Mouse (Mus musculus) megakaryocyte-erythroid progenitor cell, adult 5-6 weeks (primary cell): ENCODE results near the gene Pecr. TPM values are rescaled to one million over a fixed set of nuclear protein-coding genes. Genes with fewer than 3 reads are reported as not detected.
A peak's percentile ranks its signal among the peaks of the same experiment; 100 is the strongest.
"Not testable (repeated sequence)": the region's sequence is repeated elsewhere in the genome, so short reads cannot be mapped to it uniquely, and the experiment has no call there.

Source experiments
- ATAC-seq: replicated peaks from 2 replicates; pipeline ENCODE4 v1.8.0; 2016; ENCODE audit warnings: mild to moderate bottlenecking, inconsistent platforms; ENCODE audit not compliant: severe bottlenecking, poor library complexity, low FRiP score, low TSS enrichment
- total RNA-seq, 2 experiments: library from RNA; stranded (forward) in 1 of 2; stranded (reverse) in 1 of 2; fragments of 200-1000, 215-1000 nt in 1 of 2; fragments of >200 nt in 1 of 2; fragmentation: Nextera tagmentation in 1 of 2; gene quantifications; 2 replicates each; pipeline ENCODE4 v1.2.3; 2014 to 2017

Gene Pecr
- total RNA-seq, 2 experiments from 2014 or later, result 18.1 to 23.8 TPM

GRCm38 (mm10) chr1:72291421-72291820 lies 7.3 kb upstream of the Pecr start:
- no peak for ATAC-seq

GRCm38 (mm10) chr1:72290896-72291295 lies 6.8 kb upstream of the Pecr start:
- ATAC-seq, result no peak

DNA sequence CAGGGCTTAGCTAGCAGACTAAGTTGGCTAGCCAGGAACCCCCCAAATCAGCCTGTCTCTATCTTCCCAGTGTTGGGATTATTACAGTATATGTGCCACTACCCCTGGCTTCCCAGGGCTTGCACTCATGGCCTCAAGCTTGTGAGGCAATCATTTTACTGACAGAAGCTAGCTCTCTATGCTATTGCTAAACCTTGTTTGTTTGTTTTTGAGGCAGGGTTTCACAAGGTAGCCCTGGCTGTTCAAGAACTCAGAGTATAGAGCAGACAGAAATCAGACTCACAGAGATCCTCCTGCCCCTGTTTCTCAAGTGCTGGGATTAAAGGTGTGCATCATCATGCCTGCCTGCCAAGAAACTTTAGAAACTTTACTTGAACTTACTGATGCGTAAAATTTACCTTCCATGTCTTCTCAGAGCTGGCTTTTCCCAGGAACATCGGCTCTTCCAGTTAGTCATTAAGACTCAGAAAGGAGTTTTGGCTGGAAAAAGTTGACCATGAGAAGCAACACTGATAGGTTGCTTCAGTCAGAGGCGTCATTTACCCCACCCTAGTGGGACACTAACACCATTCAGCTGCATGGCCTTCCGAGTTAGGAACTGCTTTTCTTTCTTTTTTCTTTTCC lies 4.5 kb upstream of the Pecr start:
- ATAC-seq, result no peak

- ATAC-seq, result no peak
Measured at GRCm38 (mm10) chr1:72287893-72288292, 3.8 kb upstream of the Pecr start.

- no peak for ATAC-seq
Measured at GRCm38 (mm10) chr1:72286904-72287303, 2.8 kb upstream of the Pecr start.

DNA sequence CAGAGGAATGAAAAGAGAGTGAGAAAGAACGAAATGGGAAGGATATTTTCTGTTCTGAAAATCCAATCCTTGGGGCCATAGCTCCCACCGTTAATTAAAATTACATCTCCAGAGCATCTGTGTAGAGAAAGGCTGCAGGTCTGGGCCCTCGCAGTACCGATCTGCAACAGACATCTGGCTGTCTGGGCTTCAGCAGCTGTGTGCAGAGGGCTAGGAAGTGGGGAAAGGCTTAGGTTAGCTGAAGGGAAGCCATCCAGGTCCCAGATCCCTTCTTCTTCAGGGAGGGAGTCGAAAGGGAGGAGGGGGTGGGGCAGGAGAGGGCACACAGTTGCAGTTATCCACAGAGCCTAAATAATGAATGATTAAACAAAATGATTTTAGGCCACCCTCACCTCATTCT lies 425 bp upstream of the Pecr start:
- ATAC-seq, result no peak

GRCm38 (mm10) chr1:72282604-72283003 lies 1.5 kb downstream of the Pecr start:
- no peak for ATAC-seq

- ATAC-seq, result no peak
Measured at GRCm38 (mm10) chr1:72278085-72278484, 6.0 kb downstream of the Pecr start.

- ATAC-seq, result no peak
Measured at GRCm38 (mm10) chr1:72263099-72263498, 21.0 kb downstream of the Pecr start.

GRCm38 (mm10) chr1:72256381-72257256 lies 27.5 kb downstream of the Pecr start:
- ATAC-seq, result no peak

GRCm38 (mm10) chr1:72255854-72256175 lies 28.3 kb downstream of the Pecr start:
- no peak for ATAC-seq

GRCm38 (mm10) chr1:72255062-72255853 lies 28.9 kb downstream of the Pecr start:
- ATAC-seq, result peak; percentile 89

GRCm38 (mm10) chr1:72254545-72255061 lies 29.5 kb downstream of the Pecr start:
- ATAC-seq, result peak; percentile 76

- ATAC-seq, result no peak
Measured at GRCm38 (mm10) chr1:72253881-72254491, 30.1 kb downstream of the Pecr start.

DNA sequence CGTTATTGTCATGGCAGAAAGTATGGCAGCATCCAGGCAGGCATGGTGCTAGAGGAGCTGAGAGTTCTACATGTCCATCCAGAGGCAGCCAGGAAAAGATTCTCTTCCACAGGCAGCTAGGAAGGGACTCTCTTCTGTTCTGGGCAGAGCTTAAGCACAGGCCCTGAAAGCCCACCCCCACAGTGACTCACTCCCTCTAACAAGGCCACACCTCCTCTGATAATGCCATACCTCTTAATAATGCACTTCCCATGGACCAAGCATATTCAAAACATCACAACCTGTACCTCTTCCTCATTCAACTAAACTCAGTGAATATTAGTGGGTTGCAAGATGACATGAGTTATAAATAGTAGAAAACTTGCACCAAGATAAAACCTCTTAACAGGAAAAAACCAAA lies 32.3 kb downstream of the Pecr start:
- no peak for ATAC-seq

DNA sequence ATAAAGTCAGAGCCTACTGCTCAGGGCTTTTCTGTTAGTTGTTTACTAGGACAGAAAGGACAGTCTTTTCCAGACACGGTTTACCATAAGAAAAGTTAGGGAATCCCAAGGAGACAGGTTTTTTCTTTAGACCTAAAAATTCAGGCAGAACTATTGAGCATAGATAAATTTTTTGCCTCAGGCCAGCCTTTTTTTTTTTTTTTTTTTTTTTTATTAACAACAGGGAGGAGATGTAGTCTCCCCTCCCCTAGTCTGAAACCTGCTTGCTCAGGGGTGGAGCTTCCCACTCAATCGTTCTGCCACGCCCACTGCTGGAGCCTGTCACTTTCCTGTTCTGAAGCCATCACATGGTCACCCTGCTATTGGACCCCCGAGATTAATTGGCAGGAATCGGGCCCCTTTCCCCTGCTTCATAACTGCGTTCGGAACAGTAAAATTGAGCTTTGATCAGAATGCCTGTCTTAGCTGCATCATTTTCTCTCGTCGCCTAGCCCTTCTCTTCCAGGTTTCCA lies 35.8 kb downstream of the Pecr start:
- ATAC-seq, result not testable (repeated sequence)

GRCm38 (mm10) chr1:72244317-72245036 lies 39.6 kb downstream of the Pecr start:
- peak; percentile 92 for ATAC-seq

DNA sequence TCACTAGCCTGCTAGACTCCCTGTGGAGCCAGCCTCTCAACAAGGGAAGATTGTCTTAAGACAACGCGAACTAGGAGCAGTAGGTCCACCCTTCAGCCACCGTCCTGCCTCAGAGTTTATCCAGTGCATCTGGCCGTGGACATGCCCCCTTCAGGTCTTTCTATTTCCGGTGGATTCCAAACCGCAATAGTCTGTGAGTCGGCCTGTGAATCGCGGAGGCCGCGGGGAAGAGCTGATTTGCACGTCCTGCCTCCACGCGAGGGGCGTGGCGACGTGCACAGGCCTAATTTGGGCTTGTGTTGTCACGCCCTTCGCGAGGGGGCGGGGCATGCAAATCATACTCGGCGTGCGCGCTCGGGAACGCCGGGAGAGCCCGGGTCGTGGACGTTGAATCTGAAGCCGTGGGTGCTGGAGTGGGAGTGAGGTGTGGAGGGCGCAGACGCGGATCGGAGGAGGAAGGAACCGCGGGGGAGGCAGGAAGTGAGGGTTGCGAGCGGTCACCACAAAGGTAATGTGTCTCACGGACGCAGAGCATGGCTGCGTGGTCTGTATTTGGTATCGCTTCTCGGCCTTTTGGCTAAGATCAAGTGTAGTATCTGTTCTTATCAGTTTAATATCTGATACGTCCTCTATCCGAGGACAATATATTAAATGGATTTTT lies 40.3 kb downstream of the Pecr start:
- ATAC-seq, result peak; percentile 92
